Mouse (Mus musculus): ENCODE results near the gene Paqr4.

DNA sequence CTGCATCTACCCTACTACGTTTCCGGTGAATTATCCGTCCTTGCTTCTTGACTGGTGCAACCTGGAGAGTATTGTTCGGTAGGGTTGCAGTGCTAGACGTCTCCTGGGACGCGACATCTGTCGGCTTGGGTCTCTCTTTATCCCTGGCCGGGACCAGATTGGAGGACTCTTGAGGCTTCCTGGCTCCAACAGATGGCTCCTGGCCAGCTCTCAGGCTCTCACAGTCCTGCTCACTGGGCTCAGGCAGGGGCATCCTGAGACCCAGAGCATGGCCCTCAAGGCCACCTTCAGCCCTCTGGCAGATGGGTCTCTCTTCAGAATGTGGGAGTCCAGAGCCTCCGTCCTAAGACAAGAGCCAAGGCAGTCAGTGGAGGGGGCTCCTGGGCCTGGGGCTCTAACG is 22.3 kb upstream of the Paqr4 start:
- no peak for TF ChIP-seq CTCF (IDR thresholded peaks at IDR 0.05; ENCODE audit: extremely low read depth, insufficient read depth, low read length)
- no peak for TF ChIP-seq POLR2A (IDR thresholded peaks at IDR 0.05; ENCODE audit: extremely low read depth, insufficient read depth, low read length)

All from cortical plate, adult 2 months (tissue).